Mouse (Mus musculus): ENCODE data around the gene Sprn.

Gene Sprn

DNA sequence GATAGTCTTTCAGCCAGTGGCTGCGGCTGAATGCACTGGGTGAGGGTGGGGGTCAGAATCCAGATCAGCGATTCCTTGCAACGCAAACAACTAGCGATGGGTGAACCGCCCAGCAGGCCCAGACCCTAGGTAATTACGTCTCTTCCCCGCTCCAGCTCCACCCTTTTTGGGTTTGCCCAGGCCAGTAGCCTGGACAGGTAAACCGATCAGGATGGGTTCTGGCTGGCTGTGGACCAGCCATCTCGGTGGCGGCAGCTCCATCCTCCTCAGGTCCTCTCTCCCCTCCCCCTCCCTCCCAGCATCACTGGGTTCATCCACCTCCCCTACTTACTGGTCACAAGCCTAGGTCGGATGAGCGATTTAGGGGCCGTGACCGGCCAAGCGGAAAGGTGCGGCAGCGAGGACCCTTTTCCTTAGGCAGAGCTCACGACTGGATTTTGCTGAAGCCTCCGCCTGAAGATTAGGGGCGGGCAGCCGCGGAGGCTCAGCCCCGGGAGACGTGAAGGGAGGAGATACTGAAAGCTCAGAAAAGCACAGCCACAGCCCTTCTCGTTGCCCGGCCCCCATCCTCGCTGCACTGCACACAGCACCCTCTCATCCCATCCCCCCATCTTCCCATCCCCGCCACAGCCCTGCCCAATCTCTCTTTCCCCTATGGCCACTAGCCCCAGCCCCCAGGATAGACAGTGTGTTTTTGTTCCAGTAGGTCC is at the start of gene Sprn:
TSS of gene Sprn (minus strand) at position 660 of the 710 bp plus-strand sequence.
- in situ Hi-C loops (cut with MboI, MseI), result no loop called here

DNA sequence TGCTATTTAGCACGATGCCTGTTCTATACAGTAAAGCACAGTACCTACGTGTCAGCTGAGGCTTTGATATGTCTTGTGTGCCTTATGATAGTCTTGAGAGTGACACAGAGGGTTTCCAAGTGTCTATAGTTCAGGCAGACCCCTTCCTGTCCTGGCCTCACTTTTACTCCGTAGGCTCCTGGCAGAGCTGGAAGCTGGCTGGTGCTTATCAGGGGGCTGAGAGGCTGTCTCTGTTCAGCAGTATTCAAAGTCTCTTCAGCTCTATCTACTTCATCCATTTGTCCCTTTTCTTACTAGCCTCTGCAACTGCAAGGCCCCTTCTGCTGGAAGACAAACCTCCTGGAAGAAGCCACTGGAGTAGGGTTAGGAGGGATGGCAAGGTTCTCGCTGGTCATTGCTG is 46.4 kb upstream of the Sprn start:
- in situ Hi-C loops (cut with MboI, MseI), result no loop called here

DNA sequence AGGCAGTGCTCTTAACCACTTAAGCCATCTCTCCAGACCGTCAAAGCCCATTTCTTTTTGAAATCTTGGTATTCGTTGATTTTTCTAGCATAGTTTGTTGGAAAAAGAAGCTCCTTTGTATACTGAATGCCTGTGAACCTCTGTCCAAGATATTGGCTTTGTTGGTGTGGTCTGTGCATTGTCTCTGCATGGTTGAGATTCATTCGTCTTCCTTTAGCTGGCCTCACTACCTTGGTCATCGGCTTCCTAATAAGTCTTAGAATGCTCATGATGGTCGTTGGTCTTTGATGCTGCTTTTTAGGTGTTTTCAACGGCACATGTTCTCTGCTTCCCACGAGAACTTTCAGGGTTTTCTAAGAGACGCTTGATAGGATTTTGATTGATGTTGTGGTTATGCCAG is 41.3 kb upstream of the Sprn start:
- in situ Hi-C loops (cut with MboI, MseI), result no loop called here

DNA sequence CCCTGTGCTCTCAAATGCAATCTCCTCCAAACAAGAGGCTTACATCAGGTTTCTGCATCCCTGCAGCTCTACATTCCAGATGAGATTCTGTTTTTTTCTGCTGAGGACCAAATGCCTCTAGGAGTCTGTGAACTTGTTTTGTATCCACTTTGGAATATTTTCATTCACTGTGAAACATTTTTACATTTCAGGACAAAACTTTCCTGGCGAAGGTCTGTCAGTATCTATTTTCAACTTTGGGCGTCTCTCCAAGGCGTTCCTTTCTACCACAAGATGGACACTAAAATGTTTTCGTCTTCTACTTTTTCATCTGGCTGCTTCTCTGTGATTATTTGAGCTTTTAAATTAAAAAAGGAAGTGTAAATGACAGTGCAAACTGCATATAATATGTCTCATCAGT is 39.4 kb upstream of the Sprn start:
- in situ Hi-C loops (cut with MboI, MseI), result no loop called here

DNA sequence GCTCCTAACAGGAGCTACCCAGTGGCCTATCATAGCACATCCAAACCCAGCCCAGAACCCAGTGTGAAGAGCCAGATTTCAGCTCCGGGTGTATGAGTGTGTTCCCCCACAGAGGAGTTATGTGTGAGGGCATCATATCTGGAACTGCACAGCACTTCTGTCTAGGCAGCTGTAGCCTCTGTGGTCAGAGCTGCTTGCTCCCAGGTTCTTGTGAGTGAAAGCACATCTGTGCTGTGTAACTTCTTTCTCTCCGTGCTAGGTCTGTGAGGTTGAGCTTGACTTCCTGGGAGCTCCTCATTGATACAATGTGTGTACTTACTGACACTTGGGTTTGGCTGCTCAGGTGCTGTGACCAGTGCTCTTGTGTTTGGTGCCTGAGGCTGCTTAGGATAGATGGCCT is 38.2 kb upstream of the Sprn start:
- in situ Hi-C loops (cut with MboI, MseI), result no loop called here

DNA sequence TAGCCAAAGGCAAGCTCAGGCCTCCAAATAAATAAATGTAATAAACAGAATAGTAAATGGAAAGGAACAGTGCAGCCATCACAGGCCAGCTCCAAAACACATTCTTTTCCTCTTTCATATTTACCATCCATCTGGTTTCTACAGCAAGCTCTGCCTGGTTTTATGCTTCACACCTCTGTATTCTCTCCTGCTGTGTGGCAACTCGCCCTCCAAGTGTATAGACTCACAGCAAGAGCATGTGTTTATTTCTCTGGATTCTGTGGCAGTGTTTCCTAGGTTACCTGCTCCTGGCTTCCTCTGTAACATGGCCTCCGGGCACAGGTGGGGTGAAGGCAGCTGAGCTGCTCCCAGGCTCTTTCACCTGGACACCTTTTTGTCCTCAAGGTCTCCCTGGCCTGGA is 37.8 kb upstream of the Sprn start:
- in situ Hi-C loops (cut with MboI, MseI), result no loop called here

DNA sequence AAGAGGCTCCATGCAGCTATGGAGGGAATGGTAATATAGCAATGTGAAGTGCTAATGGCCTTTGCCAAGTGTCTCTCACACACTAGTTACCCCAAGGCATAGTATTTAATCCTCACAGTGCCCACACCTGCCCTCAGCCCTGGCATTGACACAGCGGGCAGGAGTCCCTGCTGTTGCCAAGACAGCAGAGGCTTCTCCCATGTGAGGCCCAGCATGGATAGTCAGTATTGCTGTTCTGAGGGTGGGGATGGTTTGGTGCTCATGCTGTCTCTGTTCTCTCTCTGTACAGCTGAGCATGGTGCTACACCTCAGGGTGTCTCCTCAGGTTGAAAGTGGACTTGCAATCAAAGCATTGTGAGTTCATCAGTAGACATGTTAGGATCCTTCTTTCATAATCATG is 35.8 kb upstream of the Sprn start:
- in situ Hi-C loops (cut with MboI, MseI), result no loop called here

DNA sequence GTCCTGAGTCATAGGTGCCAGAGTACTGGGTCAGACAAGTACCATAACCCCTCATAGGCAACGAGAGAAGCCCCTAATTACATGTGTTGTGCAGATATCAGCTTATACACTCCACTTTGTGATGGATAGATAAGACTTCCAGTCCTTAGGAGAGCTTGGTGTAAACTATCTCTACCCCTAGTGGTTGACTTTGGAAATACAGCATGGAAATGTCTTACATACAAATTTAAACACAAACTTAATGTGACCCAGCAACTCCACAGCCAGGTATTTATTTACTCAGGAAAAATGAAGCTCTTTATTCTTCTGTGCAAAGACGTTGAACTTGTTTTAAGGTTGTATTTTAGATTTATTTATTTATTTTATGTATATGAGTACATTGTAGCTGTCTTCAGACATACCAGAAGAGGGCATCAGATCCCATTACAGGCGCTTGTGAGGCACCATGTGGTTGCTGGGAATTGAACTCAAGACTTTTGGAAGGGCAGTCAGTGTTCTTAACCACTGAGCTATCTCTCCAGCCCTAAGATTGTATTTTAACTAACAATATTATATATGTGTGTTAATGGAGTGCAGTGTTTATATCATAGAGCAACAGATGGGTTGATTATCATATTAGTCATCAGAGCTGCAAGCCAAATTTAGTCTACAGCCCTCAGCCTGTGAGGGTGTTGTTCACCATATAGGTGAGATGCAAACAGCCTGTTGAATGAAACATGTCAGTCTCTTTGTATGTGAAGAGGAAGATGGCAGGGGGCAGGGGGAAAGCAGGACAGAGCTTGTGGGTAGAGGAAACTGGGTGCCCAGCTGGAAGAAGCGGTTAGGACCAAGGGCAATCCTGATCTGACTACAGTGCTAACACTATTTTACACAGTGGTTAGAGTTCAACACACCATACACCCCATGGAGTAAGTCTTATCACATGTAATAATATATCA is 34.0 kb upstream of the Sprn start:
- in situ Hi-C loops (cut with MboI, MseI), result loop anchor here (5.0 kb wide), 1 partner anchor 604 kb away; no protein-coding TSS in a partner anchor

DNA sequence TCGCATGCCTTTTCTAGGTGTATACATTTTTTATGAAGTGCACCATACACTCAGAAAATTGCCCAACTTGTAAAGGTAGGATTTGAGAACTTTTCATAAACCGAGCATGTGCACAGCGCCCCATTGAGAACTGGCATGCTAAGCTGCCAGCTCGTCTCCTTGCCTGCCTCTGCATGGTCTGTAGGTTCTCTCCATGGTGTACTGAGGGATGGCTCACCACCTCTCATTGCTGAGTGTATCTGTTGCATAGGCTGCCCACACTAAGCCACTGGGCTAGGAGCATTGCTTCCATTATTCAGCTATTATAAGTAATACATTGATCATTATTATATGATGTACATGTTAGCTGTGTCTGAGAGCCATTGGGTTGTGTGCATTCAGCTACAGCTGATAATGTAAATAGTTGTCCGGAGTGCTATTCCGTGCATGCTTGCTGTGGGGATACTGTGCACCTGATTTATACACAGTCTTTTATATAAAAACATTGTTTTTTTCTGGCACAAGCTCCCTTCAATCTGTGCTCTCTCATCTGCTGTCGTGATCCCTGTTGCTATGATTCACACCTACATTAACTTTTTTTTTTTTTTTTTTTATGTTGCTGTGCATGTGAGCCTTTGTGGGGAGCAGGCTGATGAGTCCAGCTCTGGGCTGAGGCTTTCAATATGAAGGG is 33.2 kb upstream of the Sprn start:
- in situ Hi-C loops (cut with MboI, MseI), result loop anchor here (5.0 kb wide), 1 partner anchor 604 kb away; no protein-coding TSS in a partner anchor

DNA sequence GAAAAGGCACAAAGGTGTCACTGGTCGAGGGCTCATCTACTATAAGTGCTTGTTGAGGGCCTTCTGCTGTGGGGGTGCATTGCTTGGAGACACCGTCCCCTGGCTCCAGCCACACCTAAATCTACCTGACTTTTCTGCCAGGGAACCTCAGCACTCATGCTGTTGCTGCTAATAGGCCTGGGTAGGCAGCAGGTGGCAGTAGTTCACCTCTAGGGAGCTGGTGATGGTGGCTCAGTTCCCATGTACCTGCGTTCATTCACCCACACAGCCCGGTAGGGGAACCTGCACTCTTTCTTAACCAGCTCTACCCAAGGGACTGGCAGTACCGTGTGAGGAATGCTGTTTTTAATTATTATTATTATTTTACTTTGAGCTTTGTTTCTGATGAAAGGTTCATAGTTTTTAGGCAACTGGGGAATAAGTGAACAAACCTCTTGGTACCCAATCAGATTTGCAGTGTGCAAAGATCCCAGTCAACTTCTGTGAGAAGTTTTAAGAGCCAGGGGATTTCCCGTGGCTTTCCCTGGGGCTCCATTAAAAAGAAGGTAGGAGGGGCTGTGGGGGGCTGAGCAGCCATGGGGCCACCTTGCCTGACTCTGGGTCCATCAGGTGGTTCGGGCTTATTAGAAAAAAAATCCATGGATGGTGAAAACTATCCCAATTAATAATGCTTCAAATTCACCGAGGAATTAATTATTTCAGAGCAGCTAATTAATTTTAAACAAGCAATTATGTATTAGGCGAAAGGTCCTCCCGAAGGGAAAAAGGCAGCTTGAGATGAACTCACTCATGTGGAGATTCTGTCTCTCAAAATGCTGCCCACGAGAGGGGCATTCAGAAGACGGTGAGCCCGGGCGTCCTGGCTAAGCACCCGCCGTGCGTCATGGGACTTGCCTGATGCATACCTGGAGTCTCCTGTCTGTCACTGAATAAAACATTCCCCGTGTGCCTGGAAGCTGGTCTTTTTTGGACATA is 32.3 kb upstream of the Sprn start:
- in situ Hi-C loops (cut with MboI, MseI), result loop anchor here (5.0 kb wide), 1 partner anchor 605 kb away; no protein-coding TSS in a partner anchor

DNA sequence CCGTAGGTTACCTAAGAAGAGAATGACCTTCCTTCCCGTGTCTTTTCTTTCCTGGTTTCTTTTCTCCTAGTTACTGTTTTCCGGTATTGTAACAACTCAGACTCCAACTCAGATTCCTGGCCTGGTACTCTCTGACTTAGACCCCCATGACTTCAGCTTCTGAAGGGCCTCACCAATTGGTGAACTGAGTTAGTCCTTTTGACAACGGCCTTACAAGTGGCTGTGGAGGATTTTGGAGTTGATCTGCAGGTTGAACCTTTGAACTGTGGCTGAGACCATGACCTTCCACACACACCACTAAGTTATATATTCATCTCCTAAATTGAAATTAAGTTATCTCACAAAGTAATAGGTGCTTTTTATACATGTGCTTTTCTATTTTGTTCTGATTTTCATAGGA is 29.5 kb upstream of the Sprn start:
- in situ Hi-C loops (cut with MboI, MseI), result no loop called here

DNA sequence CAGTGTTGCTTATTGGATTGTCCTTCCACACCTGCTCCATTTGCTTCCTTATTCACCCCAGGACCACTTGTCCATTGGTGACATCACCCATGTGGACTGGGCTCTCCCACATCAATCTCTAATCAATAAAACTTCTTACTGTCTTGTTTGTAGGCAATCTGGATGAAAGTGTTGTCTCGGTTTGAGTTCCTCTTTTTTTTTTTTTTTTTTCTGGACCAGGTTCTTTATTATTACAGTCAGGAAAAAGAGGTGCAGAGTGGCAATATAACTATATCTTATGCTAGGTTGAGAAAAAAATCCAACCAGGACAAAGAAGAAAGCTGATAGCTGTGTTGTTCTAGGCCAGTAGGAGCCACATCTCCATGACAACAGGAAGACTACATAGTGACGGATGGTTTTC is 26.0 kb upstream of the Sprn start:
- in situ Hi-C loops (cut with MboI, MseI), result no loop called here

DNA sequence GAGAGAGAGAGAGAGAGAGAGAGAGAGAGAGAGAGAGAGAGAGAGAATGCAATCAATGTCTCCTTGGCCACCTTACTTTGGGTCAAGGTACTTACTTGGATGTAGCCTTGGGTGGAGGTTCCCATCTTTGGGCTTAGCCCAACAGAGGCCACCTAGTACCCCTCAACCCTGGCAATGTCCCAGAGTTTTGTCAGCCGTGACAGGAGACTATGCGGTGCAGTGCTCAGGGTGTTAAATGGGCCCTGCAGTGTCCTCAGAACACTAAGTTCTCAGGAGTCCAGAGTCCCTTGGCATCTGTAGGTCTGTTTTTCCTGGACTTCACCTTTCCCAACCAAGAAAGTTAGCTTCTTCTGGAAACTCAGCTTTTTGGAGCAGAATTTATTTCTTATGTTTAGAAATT is 24.5 kb upstream of the Sprn start:
- in situ Hi-C loops (cut with MboI, MseI), result loop anchor here (5.0 kb wide), 1 partner anchor 633 kb away; no protein-coding TSS in a partner anchor

DNA sequence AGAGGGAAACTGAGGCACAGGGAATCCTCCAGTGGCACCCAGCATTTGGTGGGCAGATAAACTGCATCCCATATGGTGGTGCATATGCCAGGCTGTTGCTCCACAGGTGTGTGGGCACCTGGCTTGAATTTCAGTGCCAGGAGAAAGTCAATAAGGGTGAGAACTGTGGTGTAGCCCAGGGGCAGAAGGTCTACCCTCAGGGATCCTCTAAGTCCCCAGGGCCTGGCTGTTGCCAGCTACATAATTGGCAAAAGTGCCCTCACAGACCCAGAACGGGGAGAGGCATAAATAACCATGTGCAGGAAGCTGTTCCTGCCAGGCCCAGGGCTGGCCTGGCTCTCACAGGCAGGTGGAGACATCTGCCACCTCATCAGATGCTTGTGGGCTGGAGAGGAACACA is 18.3 kb upstream of the Sprn start, which contains the start of gene Olfr523:
TSS of gene Olfr523 (plus strand) at position 282 of the 400 bp plus-strand sequence.
- in situ Hi-C loops (cut with MboI, MseI), result no loop called here

DNA sequence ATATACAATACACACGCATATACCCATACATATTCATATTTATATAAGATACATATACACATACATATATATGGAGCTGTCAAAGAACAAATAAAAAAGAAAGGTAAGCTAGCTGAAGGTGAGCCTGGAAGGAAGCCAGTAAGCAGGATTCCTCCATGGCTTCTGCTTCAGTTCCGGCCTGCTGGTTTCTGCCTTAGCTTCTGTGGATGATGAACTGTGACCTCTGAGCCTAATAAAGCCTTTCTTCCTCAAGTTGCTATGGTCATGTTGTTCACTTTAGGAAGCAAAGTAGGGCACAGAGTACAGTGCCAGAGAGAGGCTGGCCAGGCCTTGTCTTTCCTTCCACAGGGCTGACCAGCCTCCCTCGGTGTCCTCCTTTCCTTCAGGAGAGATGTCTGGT is 16.2 kb upstream of the Sprn start:
- in situ Hi-C loops (cut with MboI, MseI), result no loop called here

DNA sequence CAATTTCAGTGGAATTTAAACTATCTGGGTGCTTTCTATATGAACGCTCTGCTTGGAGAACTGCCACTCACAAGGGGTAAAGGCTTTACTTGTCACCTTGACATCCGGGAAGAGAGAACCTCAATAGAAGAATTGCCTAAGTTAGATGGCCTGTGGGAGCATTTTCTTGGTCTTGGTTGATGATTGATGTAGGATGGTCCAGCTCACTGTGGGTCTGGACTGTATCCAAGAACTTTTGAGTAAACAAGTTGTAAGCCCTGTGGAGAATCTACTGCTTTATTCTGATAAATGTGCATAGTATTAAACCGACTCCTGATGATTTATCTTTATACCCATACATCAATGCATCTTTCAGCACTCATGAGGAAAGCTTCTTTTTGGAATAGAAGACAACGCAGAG is 14.7 kb upstream of the Sprn start:
- in situ Hi-C loops (cut with MboI, MseI), result no loop called here

DNA sequence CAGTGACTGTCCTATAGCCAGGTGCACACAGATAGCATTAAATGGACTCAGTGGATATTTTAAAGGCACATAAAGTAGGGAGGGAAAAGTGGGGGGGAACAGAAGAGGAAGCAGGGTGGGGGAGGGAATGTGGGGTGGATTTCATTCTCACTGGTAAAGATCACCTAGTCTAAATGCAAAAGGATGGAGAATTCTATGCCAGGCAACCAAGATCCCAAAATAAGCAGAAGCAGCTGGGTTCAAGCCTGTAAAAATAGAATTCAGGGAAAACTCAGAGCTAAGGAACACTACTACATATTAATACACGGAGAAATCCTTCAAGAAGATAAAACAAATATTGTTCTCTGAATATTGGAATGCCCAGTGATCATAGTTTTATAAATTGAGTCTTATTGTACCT is 13.3 kb upstream of the Sprn start:
- in situ Hi-C loops (cut with MboI, MseI), result no loop called here

DNA sequence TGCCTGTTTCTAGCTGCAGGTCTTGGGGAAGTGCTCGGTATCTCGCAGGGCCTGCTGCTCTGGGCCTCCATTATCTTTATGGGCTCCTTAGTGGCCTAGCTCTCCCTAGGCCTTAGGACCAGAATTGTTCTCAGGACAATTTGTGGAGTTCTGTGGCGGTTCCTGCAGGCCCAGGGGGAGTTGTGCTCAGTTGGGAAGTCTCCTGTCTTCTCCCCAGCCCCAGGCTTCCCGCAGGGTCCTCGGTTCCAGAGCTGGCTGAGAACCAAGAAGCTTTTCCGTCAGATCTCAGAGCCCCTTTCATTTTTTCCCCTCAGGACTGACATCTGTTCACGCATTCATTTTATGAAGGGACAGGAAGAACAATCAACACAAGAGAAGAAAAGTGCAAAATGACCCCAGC is 10.0 kb upstream of the Sprn start, which contains the start of gene Olfr522:
TSS of gene Olfr522 (minus strand) at position 101 of the 400 bp plus-strand sequence.
- in situ Hi-C loops (cut with MboI, MseI), result no loop called here

DNA sequence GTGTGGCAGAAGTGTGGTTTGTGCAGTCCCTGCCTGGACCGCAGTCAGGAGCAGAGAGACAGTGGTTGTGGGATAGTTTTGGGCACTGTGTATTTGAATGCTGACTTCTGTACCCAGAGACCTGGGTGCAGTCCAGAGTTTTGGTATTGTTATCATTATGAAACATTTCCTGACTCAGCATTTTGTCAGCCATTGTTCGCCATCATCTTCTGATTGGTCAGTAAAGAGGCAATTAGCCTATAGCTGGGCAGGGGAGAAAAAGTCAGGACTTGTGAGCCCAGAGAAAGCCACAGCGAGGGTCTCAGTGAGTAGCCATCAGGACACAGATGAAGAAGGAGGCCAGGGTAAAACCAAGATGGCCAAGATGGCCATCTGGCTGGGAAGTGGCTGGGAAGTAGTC is 5.7 kb upstream of the Sprn start:
- in situ Hi-C loops (cut with MboI, MseI), result no loop called here

DNA sequence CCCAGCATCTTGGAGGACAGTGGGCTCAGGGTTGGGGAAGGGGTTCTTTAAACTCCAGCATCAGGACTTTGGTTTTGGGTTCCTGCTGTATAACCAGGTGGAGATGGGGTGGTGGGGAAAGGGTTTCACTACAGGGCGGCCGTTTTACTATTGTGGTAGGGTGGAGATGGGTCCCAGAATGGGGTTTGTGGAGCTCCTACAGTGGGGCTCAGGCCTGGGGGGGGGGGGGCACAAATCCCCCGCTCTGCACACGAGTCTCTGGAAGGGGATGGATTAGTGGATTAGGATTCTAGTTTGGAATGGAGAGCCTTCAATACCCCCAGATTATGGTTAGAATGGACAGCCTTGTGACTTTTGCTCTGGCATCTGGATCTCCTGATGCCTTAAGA is 854 bp downstream of the Sprn start:
- in situ Hi-C loops (cut with MboI, MseI), result no loop called here

DNA sequence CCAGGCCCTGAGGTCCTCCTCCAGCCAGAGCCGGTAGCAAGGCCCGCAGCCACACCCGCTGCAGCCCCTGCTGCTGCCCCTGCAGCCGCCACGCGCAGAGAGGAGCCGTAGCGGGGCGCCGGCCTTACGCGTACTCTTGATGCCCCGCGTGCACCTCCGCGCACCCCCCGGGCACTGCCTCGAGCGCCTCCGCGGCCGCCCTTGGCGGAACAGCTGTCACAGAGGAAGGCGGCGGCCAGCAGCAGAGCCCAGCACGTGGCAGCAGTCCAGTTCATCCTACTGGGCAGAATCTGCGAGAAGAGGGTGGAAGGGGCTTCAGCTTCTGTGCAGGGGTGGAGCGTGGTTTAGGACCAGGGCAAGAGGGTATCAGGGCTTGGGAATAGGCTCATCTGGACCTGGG is 1.3 kb downstream of the Sprn start:
- in situ Hi-C loops (cut with MboI, MseI), result no loop called here
